Mouse (Mus musculus) lung, embryonic 15.5 days (tissue): ENCODE results near the gene Golph3. TPM values are rescaled to one million over a fixed set of nuclear protein-coding genes. Genes with fewer than 3 reads are reported as not detected.

Experiments used
- ATAC-seq: fragments of 200-750 bp; cut with Nextera tagmentation; 2 replicates; pipeline ENCODE4 v1.8.0; 2017; ENCODE audit warnings: moderate number of reproducible peaks, borderline replicate concordance; ENCODE audit not compliant: low FRiP score, low TSS enrichment; ENCODE audit errors: extremely low read depth
- H3K27ac ChIP-seq: fragments of 300-500 bp; sonication (generic); 2 replicates; pipeline ENCODE4 v1.5.1; 2015; ENCODE audit warnings: moderate library complexity, mild to moderate bottlenecking, inconsistent platforms
- H3K27me3 ChIP-seq: fragments of 300-500 bp; sonication (generic); 2 replicates; pipeline ENCODE4 v1.6.1; 2015; ENCODE audit warnings: inconsistent platforms
- H3K36me3 ChIP-seq: fragments of 300-500 bp; sonication (generic); 2 replicates; pipeline ENCODE4 v1.6.1; 2015; ENCODE audit warnings: inconsistent platforms
- H3K4me1 ChIP-seq: fragments of 300-500 bp; sonication (generic); 2 replicates; pipeline ENCODE4 v1.6.1; 2015; ENCODE audit warnings: inconsistent platforms
- H3K4me2 ChIP-seq: fragments of 300-500 bp; sonication (generic); 2 replicates; pipeline ENCODE4 v1.6.1; 2015; ENCODE audit warnings: inconsistent platforms, mild to moderate bottlenecking, moderate library complexity
- H3K4me3 ChIP-seq: fragments of 300-500 bp; sonication (generic); 2 replicates; pipeline ENCODE4 v1.5.1; 2015; ENCODE audit warnings: mild to moderate bottlenecking, inconsistent platforms
- H3K9ac ChIP-seq: fragments of 300-500 bp; sonication (generic); 2 replicates; pipeline ENCODE4 v1.6.1; 2015; ENCODE audit warnings: inconsistent platforms
- H3K9me3 ChIP-seq: fragments of 300-500 bp; sonication (generic); 2 replicates; pipeline ENCODE4 v1.6.1; 2016; ENCODE audit warnings: inconsistent platforms
- WGBS: fragments of 180-500 bp; shearing (Covaris S2); methylation state at CpG from one replicate; pipeline ENCODE4 v1.1.7; 2015; 5-methylcytosine and 5-hydroxymethylcytosine counted together
- polyA plus RNA-seq: library from polyadenylated mRNA; unstranded; fragments of >200 nt; fragmentation: Nextera tagmentation; extraction: Ambion mirVana; gene quantifications from 2 replicates; pipeline ENCODE4 v1.2.1, GENCODE M21; 2015

The Golph3 gene
- polyA plus RNA-seq, 1 experiment from 2014 or later = 83.2 TPM

GRCm38 (mm10) chr15:12340536-12341400 lies 19.5 kb downstream of the Golph3 start:
- Histone ChIP-seq H3K4me1 (peaks cover 2% of the 10 kb centered on the region; the same call in 1 of the 2 replicates), H3K27me3 (no peaks in the 10 kb centered on the region), H3K9me3 (no peaks in the 10 kb centered on the region), H3K4me3 (no peak overlapping the region), H3K27ac (no peak overlapping the region), H3K36me3 (peaks cover 24% of the 10 kb centered on the region), H3K9ac (no peak overlapping the region), H3K4me2 (no peak overlapping the region)
- 70% methylated on average over 5 of the region's 5 CpGs for WGBS
- no peak for ATAC-seq

- Histone ChIP-seq H3K4me1 (peaks cover 2% of the 10 kb centered on the region; the same call in 1 of the 2 replicates), H3K9ac (no peak overlapping the region), H3K27ac (no peak overlapping the region), H3K27me3 (no peaks in the 10 kb centered on the region), H3K4me3 (no peak overlapping the region), H3K9me3 (no peaks in the 10 kb centered on the region), H3K4me2 (no peak overlapping the region), H3K36me3 (peaks cover 24% of the 10 kb centered on the region)
- 41% methylated on average over 4 of the region's 4 CpGs for WGBS
- no peak for ATAC-seq
Measured at GRCm38 (mm10) chr15:12341401-12341758, 20.1 kb downstream of the Golph3 start.

GRCm38 (mm10) chr15:12346916-12347315 lies 25.7 kb downstream of the Golph3 start:
- Histone ChIP-seq H3K27ac (no peak overlapping the region), H3K4me2 (no peak overlapping the region), H3K4me1 (no peaks in the 10 kb centered on the region; the same call in 1 of the 2 replicates), H3K4me3 (no peak overlapping the region), H3K36me3 (peaks cover 49% of the 10 kb centered on the region), H3K9ac (no peak overlapping the region), H3K9me3 (no peaks in the 10 kb centered on the region), H3K27me3 (no peaks in the 10 kb centered on the region)
- no peak for ATAC-seq
- 85% methylated on average over 3 of the region's 3 CpGs for WGBS

- no peak overlapping the region for H3K4me3 ChIP-seq
- WGBS = 74% methylated on average over 3 of the region's 3 CpGs
- H3K4me2 ChIP-seq = no peak overlapping the region
- H3K4me1 ChIP-seq = no peaks in the 10 kb centered on the region; the same call in 1 of the 2 replicates
- H3K27me3 ChIP-seq = no peaks in the 10 kb centered on the region
- ATAC-seq = no peak
- H3K36me3 ChIP-seq = peaks cover 49% of the 10 kb centered on the region
- H3K9me3 ChIP-seq = no peaks in the 10 kb centered on the region
- no peak overlapping the region for H3K27ac ChIP-seq
- no peak overlapping the region for H3K9ac ChIP-seq
Measured at GRCm38 (mm10) chr15:12348950-12349349, 27.7 kb downstream of the Golph3 start.

GRCm38 (mm10) chr15:12349840-12350239 lies 28.6 kb downstream of the Golph3 start:
- H3K9ac ChIP-seq = no peak overlapping the region
- no peaks in the 10 kb centered on the region; the same call in 1 of the 2 replicates for H3K4me1 ChIP-seq
- H3K9me3 ChIP-seq = no peaks in the 10 kb centered on the region
- WGBS = 83% methylated on average over 5 of the region's 5 CpGs
- H3K36me3 ChIP-seq = peaks cover 49% of the 10 kb centered on the region
- no peak for ATAC-seq
- no peak overlapping the region for H3K27ac ChIP-seq
- H3K4me3 ChIP-seq = no peak overlapping the region
- no peaks in the 10 kb centered on the region for H3K27me3 ChIP-seq
- H3K4me2 ChIP-seq = no peak overlapping the region

GRCm38 (mm10) chr15:12351470-12351869 lies 30.2 kb downstream of the Golph3 start:
- no peak overlapping the region for H3K4me2 ChIP-seq
- H3K27ac ChIP-seq = no peak overlapping the region
- no peak for ATAC-seq
- 92% methylated on average over 7 of the region's 7 CpGs for WGBS
- no peak overlapping the region for H3K4me3 ChIP-seq
- no peak overlapping the region for H3K9ac ChIP-seq
- no peaks in the 10 kb centered on the region for H3K9me3 ChIP-seq
- no peaks in the 10 kb centered on the region for H3K27me3 ChIP-seq
- H3K4me1 ChIP-seq = no peaks in the 10 kb centered on the region; the same call in 1 of the 2 replicates
- peaks cover 58% of the 10 kb centered on the region; the same call in 1 of the 2 replicates for H3K36me3 ChIP-seq

GRCm38 (mm10) chr15:12354281-12354810 lies 33.1 kb downstream of the Golph3 start:
- Histone ChIP-seq H3K9ac (no peak overlapping the region), H3K36me3 (peaks cover 53% of the 10 kb centered on the region; the same call in 1 of the 2 replicates), H3K4me1 (no peaks in the 10 kb centered on the region), H3K9me3 (no peaks in the 10 kb centered on the region), H3K27ac (no peak overlapping the region), H3K4me3 (no peak overlapping the region), H3K27me3 (no peaks in the 10 kb centered on the region), H3K4me2 (no peak overlapping the region)
- ATAC-seq = no peak
- WGBS = 96% methylated on average over 2 of the region's 2 CpGs

GRCm38 (mm10) chr15:12355261-12355660 lies 34.0 kb downstream of the Golph3 start:
- H3K27me3 ChIP-seq = no peaks in the 10 kb centered on the region
- no peak for ATAC-seq

GRCm38 (mm10) chr15:12355907-12356306 lies 34.7 kb downstream of the Golph3 start:
- no peak overlapping the region for H3K4me2 ChIP-seq
- 56% methylated on average over 7 of the region's 7 CpGs for WGBS
- H3K9ac ChIP-seq = no peak overlapping the region
- H3K27me3 ChIP-seq = no peaks in the 10 kb centered on the region
- H3K9me3 ChIP-seq = no peaks in the 10 kb centered on the region
- H3K27ac ChIP-seq = 0 out of 2 replicates have a peak overlapping the region, but pooled peaks have one; percentile 36
- peaks cover 43% of the 10 kb centered on the region; the same call in 1 of the 2 replicates for H3K36me3 ChIP-seq
- no peaks in the 10 kb centered on the region for H3K4me1 ChIP-seq
- no peak for ATAC-seq
- H3K4me3 ChIP-seq = no peak overlapping the region

More at GRCm38 (mm10) chr15:12355261-12355660, 34.0 kb downstream of the Golph3 start:
- Histone ChIP-seq H3K9ac (no peak overlapping the region), H3K27ac (no peak overlapping the region), H3K4me3 (no peak overlapping the region), H3K4me1 (no peaks in the 10 kb centered on the region), H3K9me3 (no peaks in the 10 kb centered on the region), H3K36me3 (peaks cover 45% of the 10 kb centered on the region; the same call in 1 of the 2 replicates), H3K4me2 (no peak overlapping the region)
- 85% methylated on average over 6 of the region's 6 CpGs for WGBS

- no peak for ATAC-seq
- H3K4me2 ChIP-seq = no peak overlapping the region
- no peak overlapping the region for H3K9ac ChIP-seq
- no peak overlapping the region for H3K4me3 ChIP-seq
- no peak overlapping the region for H3K27ac ChIP-seq
- no peaks in the 10 kb centered on the region for H3K4me1 ChIP-seq
- H3K27me3 ChIP-seq = no peaks in the 10 kb centered on the region
- peaks cover 30% of the 10 kb centered on the region; the same call in 1 of the 2 replicates for H3K36me3 ChIP-seq
- H3K9me3 ChIP-seq = no peaks in the 10 kb centered on the region
Measured at GRCm38 (mm10) chr15:12357459-12357858, 36.2 kb downstream of the Golph3 start.

GRCm38 (mm10) chr15:12358384-12358783 lies 37.1 kb downstream of the Golph3 start:
- Histone ChIP-seq H3K4me2 (no peak overlapping the region), H3K4me1 (no peaks in the 10 kb centered on the region), H3K4me3 (no peak overlapping the region), H3K9ac (no peak overlapping the region), H3K9me3 (no peaks in the 10 kb centered on the region), H3K36me3 (peaks cover 22% of the 10 kb centered on the region; the same call in 1 of the 2 replicates), H3K27me3 (no peaks in the 10 kb centered on the region), H3K27ac (no peak overlapping the region)
- no peak for ATAC-seq
- WGBS = 91% methylated on average over 5 of the region's 5 CpGs
